Mouse (Mus musculus): ENCODE measurements around the gene Rims3. TPM values are rescaled to one million over a fixed set of nuclear protein-coding genes. Genes with fewer than 3 reads are reported as not detected.

Gene Rims3
- polyA plus RNA-seq, 1 experiment from 2014 or later: 0.87 TPM

- no peak for ATAC-seq (ENCODE audit: insufficient number of reproducible peaks, insufficient read depth, low FRiP score, low TSS enrichment, low read depth)
- WGBS: 75% methylated on average over 11 of the region's 11 CpGs
- no peak overlapping the region for H3K27ac ChIP-seq
- no peak overlapping the region for H3K9ac ChIP-seq
- H3K9me3 ChIP-seq: no peaks in the 10 kb centered on the region
- no peak overlapping the region for H3K4me3 ChIP-seq
- no peak overlapping the region for H3K4me2 ChIP-seq
- peaks cover 15% of the 10 kb centered on the region for H3K27me3 ChIP-seq
- no peaks in the 10 kb centered on the region for H3K36me3 ChIP-seq
- peaks cover 26% of the 10 kb centered on the region for H3K4me1 ChIP-seq
Observed at GRCm38 (mm10) chr4:120894584-120894983, 40.0 kb downstream of the Rims3 start.

- Histone ChIP-seq H3K4me2 (no peak overlapping the region), H3K4me1 (peaks cover 23% of the 10 kb centered on the region), H3K27me3 (peaks cover 15% of the 10 kb centered on the region), H3K9ac (no peak overlapping the region), H3K9me3 (no peaks in the 10 kb centered on the region), H3K27ac (no peak overlapping the region), H3K4me3 (no peak overlapping the region), H3K36me3 (no peaks in the 10 kb centered on the region)
- WGBS: 78% methylated on average over 7 of the region's 7 CpGs
- ATAC-seq (ENCODE audit: insufficient number of reproducible peaks, insufficient read depth, low FRiP score, low TSS enrichment, low read depth): no peak
Observed at GRCm38 (mm10) chr4:120895226-120895625, 40.6 kb downstream of the Rims3 start.

GRCm38 (mm10) chr4:120895810-120896584 is 41.4 kb downstream of the Rims3 start:
- no peak for ATAC-seq (ENCODE audit: insufficient number of reproducible peaks, insufficient read depth, low FRiP score, low TSS enrichment, low read depth)
- H3K27me3 ChIP-seq: peaks cover 15% of the 10 kb centered on the region
- peaks cover 15% of the 10 kb centered on the region for H3K4me1 ChIP-seq
- no peaks in the 10 kb centered on the region for H3K36me3 ChIP-seq
- WGBS: 75% methylated on average over 7 of the region's 7 CpGs
- H3K27ac ChIP-seq: no peak overlapping the region
- H3K4me2 ChIP-seq: no peak overlapping the region
- no peak overlapping the region for H3K9ac ChIP-seq
- no peak overlapping the region for H3K4me3 ChIP-seq
- H3K9me3 ChIP-seq: no peaks in the 10 kb centered on the region

- no peak for ATAC-seq (ENCODE audit: insufficient number of reproducible peaks, insufficient read depth, low FRiP score, low TSS enrichment, low read depth)
- 79% methylated on average over 4 of the region's 4 CpGs for WGBS
Observed at GRCm38 (mm10) chr4:120904533-120904932, 49.9 kb downstream of the Rims3 start.

GRCm38 (mm10) chr4:120905644-120906043 is 51.0 kb downstream of the Rims3 start:
- no peak overlapping the region for H3K4me3 ChIP-seq

More at GRCm38 (mm10) chr4:120904533-120904932, 49.9 kb downstream of the Rims3 start:
- Histone ChIP-seq H3K4me2 (no peak overlapping the region), H3K27ac (no peak overlapping the region), H3K9ac (no peak overlapping the region), H3K4me3 (no peak overlapping the region), H3K27me3 (no peaks in the 10 kb centered on the region), H3K9me3 (no peaks in the 10 kb centered on the region), H3K36me3 (no peaks in the 10 kb centered on the region), H3K4me1 (0 out of 2 replicates have a peak, but pooled peaks cover under 1% of the 10 kb centered on the region)

GRCm38 (mm10) chr4:120909558-120910150 is 55.0 kb downstream of the Rims3 start:
- no peaks in the 10 kb centered on the region for H3K27me3 ChIP-seq
- H3K9ac ChIP-seq: no peak overlapping the region
- no peaks in the 10 kb centered on the region for H3K36me3 ChIP-seq
- no peaks in the 10 kb centered on the region for H3K9me3 ChIP-seq
- no peak overlapping the region for H3K27ac ChIP-seq
- no peak overlapping the region for H3K4me3 ChIP-seq
- WGBS: 32% methylated on average over 15 of the region's 15 CpGs
- 0 out of 2 replicates have a peak overlapping the region, but pooled peaks have one; percentile 19 for H3K4me2 ChIP-seq
- H3K4me1 ChIP-seq: 0 out of 2 replicates have a peak, but pooled peaks cover 3% of the 10 kb centered on the region
- no peak for ATAC-seq (ENCODE audit: insufficient number of reproducible peaks, insufficient read depth, low FRiP score, low TSS enrichment, low read depth)

More at GRCm38 (mm10) chr4:120905644-120906043, 51.0 kb downstream of the Rims3 start:
- Histone ChIP-seq H3K4me1 (0 out of 2 replicates have a peak, but pooled peaks cover 3% of the 10 kb centered on the region), H3K4me2 (no peak overlapping the region), H3K36me3 (no peaks in the 10 kb centered on the region), H3K27me3 (no peaks in the 10 kb centered on the region), H3K9ac (no peak overlapping the region), H3K27ac (no peak overlapping the region), H3K9me3 (no peaks in the 10 kb centered on the region)
- WGBS: 78% methylated on average over 5 of the region's 5 CpGs
- ATAC-seq (ENCODE audit: insufficient number of reproducible peaks, insufficient read depth, low FRiP score, low TSS enrichment, low read depth): no peak

- no peaks in the 10 kb centered on the region for H3K36me3 ChIP-seq
- H3K4me3 ChIP-seq: no peak overlapping the region
- no peak overlapping the region for H3K9ac ChIP-seq
- H3K4me2 ChIP-seq: no peak overlapping the region
- 75% methylated on average over 6 of the region's 6 CpGs for WGBS
- H3K27ac ChIP-seq: no peak overlapping the region
- H3K27me3 ChIP-seq: no peaks in the 10 kb centered on the region
- no peak for ATAC-seq (ENCODE audit: insufficient number of reproducible peaks, insufficient read depth, low FRiP score, low TSS enrichment, low read depth)
- H3K4me1 ChIP-seq: 0 out of 2 replicates have a peak, but pooled peaks cover 3% of the 10 kb centered on the region
- H3K9me3 ChIP-seq: no peaks in the 10 kb centered on the region
Observed at GRCm38 (mm10) chr4:120911086-120911485, 56.5 kb downstream of the Rims3 start.

GRCm38 (mm10) chr4:120912866-120913265 is 58.2 kb downstream of the Rims3 start:
- ATAC-seq (ENCODE audit: insufficient number of reproducible peaks, insufficient read depth, low FRiP score, low TSS enrichment, low read depth): no peak
- H3K4me1 ChIP-seq: 0 out of 2 replicates have a peak, but pooled peaks cover 3% of the 10 kb centered on the region
- H3K4me3 ChIP-seq: no peak overlapping the region
- no peak overlapping the region for H3K4me2 ChIP-seq
- WGBS: 53% methylated on average over 4 of the region's 4 CpGs
- no peaks in the 10 kb centered on the region for H3K27me3 ChIP-seq
- H3K36me3 ChIP-seq: no peaks in the 10 kb centered on the region
- no peak overlapping the region for H3K9ac ChIP-seq
- H3K9me3 ChIP-seq: no peaks in the 10 kb centered on the region
- H3K27ac ChIP-seq: no peak overlapping the region

- Histone ChIP-seq H3K27me3 (no peaks in the 10 kb centered on the region), H3K27ac (no peak overlapping the region), H3K4me2 (no peak overlapping the region), H3K9me3 (no peaks in the 10 kb centered on the region), H3K9ac (no peak overlapping the region), H3K4me1 (0 out of 2 replicates have a peak, but pooled peaks cover 3% of the 10 kb centered on the region), H3K4me3 (no peak overlapping the region), H3K36me3 (no peaks in the 10 kb centered on the region)
- WGBS: 61% methylated on average over 8 of the region's 8 CpGs
- ATAC-seq (ENCODE audit: insufficient number of reproducible peaks, insufficient read depth, low FRiP score, low TSS enrichment, low read depth): no peak
Observed at GRCm38 (mm10) chr4:120913443-120913842, 58.8 kb downstream of the Rims3 start.

- no peak overlapping the region for H3K9ac ChIP-seq
- H3K4me2 ChIP-seq: no peak overlapping the region
- ATAC-seq (ENCODE audit: insufficient number of reproducible peaks, insufficient read depth, low FRiP score, low TSS enrichment, low read depth): no peak
- H3K9me3 ChIP-seq: no peaks in the 10 kb centered on the region
- 57% methylated on average over 1 of the region's 1 CpGs for WGBS
- H3K4me1 ChIP-seq: 0 out of 2 replicates have a peak, but pooled peaks cover 3% of the 10 kb centered on the region
- H3K27me3 ChIP-seq: no peaks in the 10 kb centered on the region
- H3K36me3 ChIP-seq: no peaks in the 10 kb centered on the region
- H3K27ac ChIP-seq: no peak overlapping the region
- no peak overlapping the region for H3K4me3 ChIP-seq
Observed at GRCm38 (mm10) chr4:120913861-120914260, 59.2 kb downstream of the Rims3 start.

GRCm38 (mm10) chr4:120914501-120914900 is 59.9 kb downstream of the Rims3 start:
- WGBS: 69% methylated on average over 4 of the region's 4 CpGs

GRCm38 (mm10) chr4:120921461-120921860 is 66.8 kb downstream of the Rims3 start:
- Histone ChIP-seq H3K36me3 (peaks cover 37% of the 10 kb centered on the region), H3K9me3 (peaks cover 27% of the 10 kb centered on the region), H3K4me2 (no peak overlapping the region), H3K4me3 (no peak overlapping the region), H3K9ac (no peak overlapping the region), H3K4me1 (peaks cover 6% of the 10 kb centered on the region; the same call in 1 of the 2 replicates), H3K27ac (no peak overlapping the region), H3K27me3 (no peaks in the 10 kb centered on the region)
- no peak for ATAC-seq (ENCODE audit: insufficient number of reproducible peaks, insufficient read depth, low FRiP score, low TSS enrichment, low read depth)
- WGBS: 94% methylated on average over 8 of the region's 8 CpGs

More at GRCm38 (mm10) chr4:120914501-120914900, 59.9 kb downstream of the Rims3 start:
- no peak for ATAC-seq (ENCODE audit: insufficient number of reproducible peaks, insufficient read depth, low FRiP score, low TSS enrichment, low read depth)
- peaks cover 4% of the 10 kb centered on the region for H3K36me3 ChIP-seq
- H3K4me1 ChIP-seq: 0 out of 2 replicates have a peak, but pooled peaks cover 3% of the 10 kb centered on the region
- H3K4me2 ChIP-seq: no peak overlapping the region
- H3K27me3 ChIP-seq: no peaks in the 10 kb centered on the region
- H3K9me3 ChIP-seq: no peaks in the 10 kb centered on the region
- H3K9ac ChIP-seq: no peak overlapping the region
- no peak overlapping the region for H3K4me3 ChIP-seq
- H3K27ac ChIP-seq: no peak overlapping the region

Data from embryonic facial prominence, embryonic 13.5 days (tissue).